Mouse (Mus musculus): ENCODE results near the gene Tfdp1. TPM values are rescaled to one million over a fixed set of nuclear protein-coding genes. Genes with fewer than 3 reads are reported as not detected.

Tfdp1 gene
- polyA plus RNA-seq, 1 experiment = 44.9 TPM

- TF ChIP-seq POLR2A (IDR thresholded peaks at IDR 0.05; ENCODE audit: control insufficient read depth, low read depth, low read length) = no peak
- H3K27ac ChIP-seq (ENCODE audit: control insufficient read depth, insufficient read depth, low read depth, low read length) = no peak within 1 kb of the TSS
- no peak within 1 kb of the TSS for H3K4me3 ChIP-seq (ENCODE audit: control insufficient read depth, low read depth, low read length)
- no peaks in the 10 kb centered on the region for H3K36me3 ChIP-seq (ENCODE audit: control insufficient read depth, insufficient read depth, low read length)
- no peaks in the 10 kb centered on the region for H3K4me1 ChIP-seq (ENCODE audit: control insufficient read depth, insufficient read depth, low read length)
- no peaks in the 10 kb centered on the region for H3K27me3 ChIP-seq (ENCODE audit: control insufficient read depth, insufficient read depth, low read length)
These were observed 58.2 kb downstream of the Tfdp1 start, which contains the start of gene Atp4b for GRCm38 (mm10) chr8:13396725-13397124. Gene Atp4b, minus strand, starts transcription at chr8:13396825.

- H3K27me3 ChIP-seq (ENCODE audit: control insufficient read depth, insufficient read depth, low read length) = no peaks in the 10 kb centered on the region
- H3K27ac ChIP-seq (ENCODE audit: control insufficient read depth, insufficient read depth, low read depth, low read length) = no peak overlapping the region
- no peak overlapping the region for H3K4me3 ChIP-seq (ENCODE audit: control insufficient read depth, low read depth, low read length)
- H3K4me1 ChIP-seq (ENCODE audit: control insufficient read depth, insufficient read depth, low read length) = no peaks in the 10 kb centered on the region
- TF ChIP-seq POLR2A (IDR thresholded peaks at IDR 0.05; ENCODE audit: control insufficient read depth, low read depth, low read length) (no peak), CTCF (IDR thresholded peaks at IDR 0.05; ENCODE audit: control insufficient read depth, insufficient read depth, insufficient replicate concordance, low read depth, low read length) (no peak)
- no peaks in the 10 kb centered on the region for H3K36me3 ChIP-seq (ENCODE audit: control insufficient read depth, insufficient read depth, low read length)
These were observed 65.0 kb downstream of the Tfdp1 start for GRCm38 (mm10) chr8:13403517-13403916.

DNA sequence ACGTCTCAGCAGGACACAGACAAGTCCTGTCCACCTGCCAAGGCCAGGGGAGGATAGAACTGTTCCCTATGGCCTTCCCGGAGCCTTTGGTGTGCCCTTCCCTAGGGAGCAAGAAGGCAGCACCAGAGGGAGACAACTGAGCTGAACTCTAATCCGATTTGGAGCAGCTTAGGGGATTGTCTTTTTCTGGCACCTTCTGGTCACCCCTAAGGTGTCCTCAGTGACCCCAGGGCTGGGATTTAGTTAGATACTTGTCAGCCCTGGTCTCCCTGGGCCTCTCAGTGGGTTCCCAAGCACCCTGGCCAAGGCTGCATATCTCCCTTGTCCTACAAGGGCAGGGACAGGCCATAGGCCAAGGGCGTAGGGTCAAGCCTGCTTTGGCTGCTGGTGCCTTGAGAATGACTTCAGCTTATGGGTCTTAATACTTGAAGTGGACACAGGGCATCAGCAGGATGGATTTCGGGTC lies 66.1 kb downstream of the Tfdp1 start, which contains the start of gene Grk1:
TSS of gene Grk1 (plus strand) at position 416 of the 466 bp plus-strand sequence.
- no peak within 1 kb of the TSS for H3K4me3 ChIP-seq (ENCODE audit: control insufficient read depth, low read depth, low read length)
- TF ChIP-seq POLR2A (IDR thresholded peaks at IDR 0.05; ENCODE audit: control insufficient read depth, low read depth, low read length) (no peak), CTCF (IDR thresholded peaks at IDR 0.05; ENCODE audit: control insufficient read depth, insufficient read depth, insufficient replicate concordance, low read depth, low read length) (no peak)
- no peaks in the 10 kb centered on the region for H3K4me1 ChIP-seq (ENCODE audit: control insufficient read depth, insufficient read depth, low read length)
- no peak within 1 kb of the TSS for H3K27ac ChIP-seq (ENCODE audit: control insufficient read depth, insufficient read depth, low read depth, low read length)
- no peaks in the 10 kb centered on the region for H3K36me3 ChIP-seq (ENCODE audit: control insufficient read depth, insufficient read depth, low read length)
- no peaks in the 10 kb centered on the region for H3K27me3 ChIP-seq (ENCODE audit: control insufficient read depth, insufficient read depth, low read length)

- no peak overlapping the region for H3K27ac ChIP-seq (ENCODE audit: control insufficient read depth, insufficient read depth, low read depth, low read length)
- H3K36me3 ChIP-seq (ENCODE audit: control insufficient read depth, insufficient read depth, low read length) = no peaks in the 10 kb centered on the region
- no peaks in the 10 kb centered on the region for H3K4me1 ChIP-seq (ENCODE audit: control insufficient read depth, insufficient read depth, low read length)
- H3K4me3 ChIP-seq (ENCODE audit: control insufficient read depth, low read depth, low read length) = no peak overlapping the region
- H3K27me3 ChIP-seq (ENCODE audit: control insufficient read depth, insufficient read depth, low read length) = no peaks in the 10 kb centered on the region
- TF ChIP-seq CTCF (IDR thresholded peaks at IDR 0.05; ENCODE audit: control insufficient read depth, insufficient read depth, insufficient replicate concordance, low read depth, low read length) (no peak), POLR2A (IDR thresholded peaks at IDR 0.05; ENCODE audit: control insufficient read depth, low read depth, low read length) (no peak)
These were observed 67.5 kb downstream of the Tfdp1 start for GRCm38 (mm10) chr8:13406011-13406410.

DNA sequence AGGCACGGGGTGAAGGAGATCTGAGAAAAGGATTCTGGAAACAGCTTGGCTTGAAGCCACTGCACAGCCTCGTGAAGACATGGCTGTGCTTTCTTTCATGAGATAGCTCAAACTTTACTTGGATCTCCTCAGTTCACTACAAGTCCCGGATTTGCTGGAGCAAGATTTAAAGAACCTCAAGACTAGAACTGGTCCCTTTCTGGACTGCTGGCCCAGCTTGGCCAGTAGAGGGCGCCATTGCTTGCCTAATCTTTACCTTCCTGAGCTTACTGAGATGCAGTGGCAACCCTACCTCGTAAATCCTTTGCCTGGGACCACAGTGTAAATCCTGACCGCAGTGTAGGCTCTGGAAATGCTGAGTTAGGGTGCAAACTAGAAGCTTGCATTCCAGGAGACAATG lies 73.0 kb downstream of the Tfdp1 start:
- H3K4me1 ChIP-seq (ENCODE audit: control insufficient read depth, insufficient read depth, low read length) = peaks cover 2% of the 10 kb centered on the region
- no peaks in the 10 kb centered on the region for H3K36me3 ChIP-seq (ENCODE audit: control insufficient read depth, insufficient read depth, low read length)
- TF ChIP-seq CTCF (IDR thresholded peaks at IDR 0.05; ENCODE audit: control insufficient read depth, insufficient read depth, insufficient replicate concordance, low read depth, low read length) (peak; percentile 88), POLR2A (IDR thresholded peaks at IDR 0.05; ENCODE audit: control insufficient read depth, low read depth, low read length) (no peak)
- H3K4me3 ChIP-seq (ENCODE audit: control insufficient read depth, low read depth, low read length) = no peak overlapping the region
- no peaks in the 10 kb centered on the region for H3K27me3 ChIP-seq (ENCODE audit: control insufficient read depth, insufficient read depth, low read length)
- no peak overlapping the region for H3K27ac ChIP-seq (ENCODE audit: control insufficient read depth, insufficient read depth, low read depth, low read length)

DNA sequence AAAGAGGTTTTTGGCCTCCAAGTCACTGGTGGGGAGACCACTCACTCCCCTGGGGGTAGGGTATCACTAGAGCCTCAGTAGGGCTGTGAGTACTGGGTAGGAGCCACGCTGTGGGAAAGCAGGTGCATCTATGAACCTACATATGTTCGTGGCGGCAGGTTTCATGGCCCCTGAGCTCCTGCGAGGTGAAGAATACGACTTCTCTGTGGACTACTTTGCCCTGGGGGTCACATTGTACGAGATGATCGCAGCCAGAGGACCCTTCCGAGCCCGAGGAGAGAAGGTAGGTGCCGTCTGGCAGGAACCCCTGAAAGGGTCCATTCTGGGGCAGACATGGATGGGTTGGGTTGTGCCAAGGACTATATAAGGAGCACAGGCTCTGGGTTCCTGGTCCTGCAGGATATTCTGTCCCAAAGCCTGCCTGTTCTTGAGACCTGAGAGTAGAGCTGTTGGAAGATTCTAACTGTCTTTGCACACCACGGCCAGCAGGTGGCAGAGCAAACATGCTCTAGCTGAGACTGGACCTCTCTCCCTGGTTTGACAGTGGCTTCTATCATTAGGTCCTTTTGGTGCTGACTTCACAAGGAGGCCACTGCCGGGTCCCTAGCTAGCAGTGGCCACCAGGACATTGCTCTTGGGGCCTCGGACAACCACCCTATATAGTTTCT lies 74.5 kb downstream of the Tfdp1 start:
- H3K4me3 ChIP-seq (ENCODE audit: control insufficient read depth, low read depth, low read length) = no peak overlapping the region
- no peak for TF ChIP-seq POLR2A (IDR thresholded peaks at IDR 0.05; ENCODE audit: control insufficient read depth, low read depth, low read length)
- peak; percentile 84; the same call in 1 of the 2 replicates for TF ChIP-seq CTCF (IDR thresholded peaks at IDR 0.05; ENCODE audit: control insufficient read depth, insufficient read depth, insufficient replicate concordance, low read depth, low read length)
- no peaks in the 10 kb centered on the region for H3K27me3 ChIP-seq (ENCODE audit: control insufficient read depth, insufficient read depth, low read length)
- no peaks in the 10 kb centered on the region for H3K36me3 ChIP-seq (ENCODE audit: control insufficient read depth, insufficient read depth, low read length)
- H3K4me1 ChIP-seq (ENCODE audit: control insufficient read depth, insufficient read depth, low read length) = peaks cover 2% of the 10 kb centered on the region
- no peak overlapping the region for H3K27ac ChIP-seq (ENCODE audit: control insufficient read depth, insufficient read depth, low read depth, low read length)

- Histone ChIP-seq H3K27ac (ENCODE audit: control insufficient read depth, insufficient read depth, low read depth, low read length) (no peak overlapping the region), H3K4me1 (ENCODE audit: control insufficient read depth, insufficient read depth, low read length) (peaks cover 2% of the 10 kb centered on the region), H3K27me3 (ENCODE audit: control insufficient read depth, insufficient read depth, low read length) (no peaks in the 10 kb centered on the region), H3K36me3 (ENCODE audit: control insufficient read depth, insufficient read depth, low read length) (no peaks in the 10 kb centered on the region), H3K4me3 (ENCODE audit: control insufficient read depth, low read depth, low read length) (no peak overlapping the region)
- no peak for TF ChIP-seq CTCF (IDR thresholded peaks at IDR 0.05; ENCODE audit: control insufficient read depth, insufficient read depth, insufficient replicate concordance, low read depth, low read length)
These were observed 75.4 kb downstream of the Tfdp1 start for GRCm38 (mm10) chr8:13413823-13414390.

Measured in testis, adult 2 months (tissue).